Mouse (Mus musculus) thymus, postnatal 10 days (tissue): Measurements from ENCODE around the gene Mtx1.
"Not testable (repeated sequence)": the region's sequence is repeated elsewhere in the genome, so short reads cannot be mapped to it uniquely, and the experiment has no call there.

Source experiments
- DNase-seq, 2 experiments: peaks; one replicate each; pipeline ENCODE4 v3.0.0; 2021; ENCODE audit warnings: low spot score in 2 of 2

Mtx1 gene

GRCm38 (mm10) chr3:89242331-89242895, 15.5 kb upstream of the Mtx1 start:
- DNase-seq, result peak in 1 of 2 experiments; percentile 21

- no peak for DNase-seq
Measured at GRCm38 (mm10) chr3:89238494-89238893, 11.6 kb upstream of the Mtx1 start.

GRCm38 (mm10) chr3:89237682-89238081, 10.8 kb upstream of the Mtx1 start:
- DNase-seq, result no peak

GRCm38 (mm10) chr3:89236516-89236915, 9.6 kb upstream of the Mtx1 start:
- no peak for DNase-seq

- DNase-seq, result no peak
Measured at GRCm38 (mm10) chr3:89233562-89234110, 6.7 kb upstream of the Mtx1 start.

- no peak for DNase-seq
Measured at GRCm38 (mm10) chr3:89232614-89233013, 5.7 kb upstream of the Mtx1 start.

- DNase-seq, result no peak
Measured at GRCm38 (mm10) chr3:89231772-89232275, 4.9 kb upstream of the Mtx1 start.

- DNase-seq, result no peak
Measured at GRCm38 (mm10) chr3:89231345-89231744, 4.5 kb upstream of the Mtx1 start.

- DNase-seq, result no peak
Measured at GRCm38 (mm10) chr3:89230561-89230960, 3.7 kb upstream of the Mtx1 start.

GRCm38 (mm10) chr3:89229276-89229675, 2.4 kb upstream of the Mtx1 start:
- no peak for DNase-seq

- no peak for DNase-seq
Measured at GRCm38 (mm10) chr3:89228836-89229235, 1.9 kb upstream of the Mtx1 start, which contains the start of gene Muc1. Muc1 (plus strand) TSS chr3:89229057.

- peak; percentile 66 to 91 for DNase-seq
Measured at GRCm38 (mm10) chr3:89228180-89228549, 1.3 kb upstream of the Mtx1 start.

- DNase-seq, result peak; percentile 16 to 23
Measured at GRCm38 (mm10) chr3:89227307-89228179, 655 bp upstream of the Mtx1 start.

GRCm38 (mm10) chr3:89226361-89226760, 527 bp downstream of the Mtx1 start:
- DNase-seq, result no peak

- no peak for DNase-seq
Measured at GRCm38 (mm10) chr3:89225918-89226317, 970 bp downstream of the Mtx1 start.

- DNase-seq, result no peak
Measured at GRCm38 (mm10) chr3:89225321-89225815, 1.5 kb downstream of the Mtx1 start.

GRCm38 (mm10) chr3:89224796-89225195, 2.1 kb downstream of the Mtx1 start:
- DNase-seq, result no peak

GRCm38 (mm10) chr3:89221167-89221566, 5.7 kb downstream of the Mtx1 start:
- no peak for DNase-seq

- DNase-seq, result no peak
Measured at GRCm38 (mm10) chr3:89219546-89219945, 7.3 kb downstream of the Mtx1 start.

- DNase-seq, result no peak
Measured at GRCm38 (mm10) chr3:89218271-89218670, 8.6 kb downstream of the Mtx1 start.

GRCm38 (mm10) chr3:89216407-89216806, 10.5 kb downstream of the Mtx1 start:
- not testable (repeated sequence) for DNase-seq

GRCm38 (mm10) chr3:89215853-89216252, 11.0 kb downstream of the Mtx1 start:
- DNase-seq, result peak; percentile 70 to 85
